Mouse (Mus musculus) liver, embryonic 13.5 days (tissue): ENCODE data around the gene Sorbs1. TPM values are rescaled to one million over a fixed set of nuclear protein-coding genes. Genes with fewer than 3 reads are reported as not detected.
A peak's percentile ranks its signal among the peaks of the same experiment; 100 is the strongest.

Experiments
- ATAC-seq: fragments of 200-750 bp; cut with Nextera tagmentation; 2 replicates; pipeline ENCODE4 v1.8.0; 2017; ENCODE audit warnings: low read depth, mild to moderate bottlenecking, moderate number of reproducible peaks, moderate library complexity
- DNase-seq: peaks from one replicate; pipeline ENCODE4 v3.0.0; 2022
- H3K27ac ChIP-seq: fragments of 300-500 bp; sonication (generic); 2 replicates; pipeline ENCODE4 v1.5.1; 2015; ENCODE audit warnings: moderate library complexity, mild to moderate bottlenecking, inconsistent platforms
- H3K27me3 ChIP-seq: fragments of 300-500 bp; sonication (generic); 2 replicates; pipeline ENCODE4 v1.6.1; 2015; ENCODE audit warnings: mild to moderate bottlenecking, inconsistent platforms
- H3K36me3 ChIP-seq: fragments of 300-500 bp; sonication (generic); 2 replicates; pipeline ENCODE4 v1.6.1; 2015; ENCODE audit warnings: mild to moderate bottlenecking, inconsistent platforms
- H3K4me1 ChIP-seq: fragments of 300-500 bp; sonication (generic); replicated peaks from 2 replicates; pipeline ENCODE4 v1.6.1; 2015; ENCODE audit warnings: inconsistent platforms
- H3K4me2 ChIP-seq: fragments of 300-500 bp; sonication (generic); 2 replicates; pipeline ENCODE4 v1.6.1; 2015; ENCODE audit warnings: inconsistent platforms, mild to moderate bottlenecking, moderate library complexity
- H3K4me3 ChIP-seq: fragments of 300-500 bp; sonication (generic); replicated peaks from 2 replicates; pipeline ENCODE4 v1.5.1; 2015; ENCODE audit warnings: mild to moderate bottlenecking, inconsistent platforms
- H3K9ac ChIP-seq: fragments of 300-500 bp; sonication (generic); 2 replicates; pipeline ENCODE4 v1.6.1; 2015; ENCODE audit warnings: mild to moderate bottlenecking, inconsistent platforms
- H3K9me3 ChIP-seq: fragments of 300-500 bp; sonication (generic); replicated peaks from 2 replicates; pipeline ENCODE4 v1.6.1; 2016; ENCODE audit warnings: inconsistent platforms
- WGBS: fragments of 180-500 bp; shearing (Covaris S2); methylation state at CpG from one replicate; pipeline ENCODE4 v1.1.7; 2015; ENCODE audit not compliant: insufficient replicate concordance; 5-methylcytosine and 5-hydroxymethylcytosine counted together
- polyA plus RNA-seq: library from polyadenylated mRNA; unstranded; fragments of >200 nt; fragmentation: Nextera tagmentation; extraction: Ambion mirVana; gene quantifications from 2 replicates; pipeline ENCODE4 v1.2.1, GENCODE M21; 2015

Sorbs1 gene
- polyA plus RNA-seq, 1 experiment from 2014 or later: 28.8 TPM

DNA sequence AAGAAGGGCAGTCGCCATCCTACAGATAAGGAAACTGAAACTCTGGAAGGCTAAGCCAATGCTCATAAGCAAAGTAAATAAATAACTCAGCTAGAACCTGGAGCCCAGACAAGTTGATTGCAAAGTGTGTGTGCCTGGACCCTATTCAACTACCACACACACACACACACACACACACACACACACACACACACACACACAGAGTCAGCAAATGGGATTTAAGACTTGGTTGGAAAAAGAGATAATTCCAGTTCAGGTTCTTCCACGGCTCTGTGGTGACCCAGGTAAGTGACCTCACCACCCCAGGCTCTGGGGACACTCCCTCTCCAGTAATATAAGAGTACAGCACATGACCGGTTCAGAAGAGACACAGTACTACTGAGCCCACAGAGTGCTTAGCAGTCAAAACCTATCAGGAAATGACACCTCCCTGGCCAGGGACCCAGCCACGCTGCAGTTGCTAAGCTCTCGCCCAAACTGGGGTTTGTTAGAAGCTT is 36.1 kb downstream of the Sorbs1 start:
- Histone ChIP-seq H3K27ac (no peak overlapping the region), H3K4me2 (no peak overlapping the region), H3K36me3 (no peaks in the 10 kb centered on the region), H3K4me1 (peaks cover 42% of the 10 kb centered on the region), H3K9ac (no peak overlapping the region), H3K4me3 (no peak overlapping the region), H3K27me3 (no peaks in the 10 kb centered on the region), H3K9me3 (no peaks in the 10 kb centered on the region)
- ATAC-seq: peak; percentile 42; the same call in 1 of the 2 replicates
- DNase-seq: no peak
- 28% methylated on average over 5 of the region's 5 CpGs for WGBS

DNA sequence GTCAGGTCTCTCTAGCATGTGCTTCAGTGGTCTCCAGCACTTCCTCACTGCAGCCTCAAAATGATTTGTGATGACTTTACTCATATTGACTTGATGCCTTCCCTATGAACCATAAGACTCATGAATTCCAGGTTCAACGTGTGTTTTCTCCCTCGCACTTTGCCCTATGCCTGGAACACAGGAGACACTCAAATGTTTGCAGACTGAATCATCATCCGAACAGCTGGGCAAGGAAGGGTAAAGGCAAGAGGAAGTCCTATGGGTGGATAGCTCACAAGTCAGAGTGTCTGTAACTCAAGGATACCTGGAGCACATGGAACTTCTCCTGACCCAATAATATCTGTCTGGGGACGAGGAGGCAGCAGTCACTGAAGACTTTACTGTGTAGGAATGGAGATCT is 37.1 kb downstream of the Sorbs1 start:
- Histone ChIP-seq H3K27me3 (no peaks in the 10 kb centered on the region), H3K4me1 (peaks cover 41% of the 10 kb centered on the region), H3K4me2 (no peak overlapping the region), H3K9me3 (no peaks in the 10 kb centered on the region), H3K27ac (no peak overlapping the region), H3K9ac (no peak overlapping the region), H3K36me3 (no peaks in the 10 kb centered on the region), H3K4me3 (no peak overlapping the region)
- 63% methylated on average over 4 of the region's 4 CpGs for WGBS
- DNase-seq (no peak), ATAC-seq (no peak)

DNA sequence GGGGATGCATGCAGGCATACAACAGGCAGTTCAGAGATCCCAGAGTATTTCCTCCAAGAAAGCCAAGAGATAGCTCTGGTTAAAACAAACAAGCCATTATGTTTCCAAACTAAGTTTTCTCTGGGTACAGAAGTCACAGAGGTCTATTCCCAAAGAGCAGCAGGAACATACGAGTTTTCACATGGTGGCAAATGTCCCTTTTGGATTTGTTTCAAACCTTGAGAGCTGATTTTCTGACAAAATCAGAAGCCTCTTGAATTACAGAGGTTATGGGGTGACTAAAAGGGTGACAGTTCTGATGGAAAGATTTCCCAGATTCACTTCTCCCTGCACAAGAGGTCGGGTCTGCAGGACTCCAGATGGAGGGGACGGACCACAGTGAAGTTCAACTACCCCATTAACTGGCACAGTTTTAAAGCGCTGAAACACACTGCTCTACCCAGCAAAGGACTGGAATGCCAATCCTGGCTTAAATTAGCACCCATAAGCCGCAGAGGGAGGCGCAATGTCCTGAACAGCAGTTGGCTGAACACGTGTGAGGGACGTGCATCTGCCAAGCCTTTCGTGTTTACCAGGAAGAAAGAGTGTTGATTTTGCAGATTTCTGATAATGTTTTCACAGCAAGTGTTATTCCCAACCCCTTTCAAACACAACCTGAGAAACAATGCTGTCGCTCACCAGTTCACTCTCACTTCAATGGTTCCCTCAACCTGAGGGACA is 41.9 kb downstream of the Sorbs1 start:
- Histone ChIP-seq H3K27me3 (no peaks in the 10 kb centered on the region), H3K9me3 (no peaks in the 10 kb centered on the region), H3K4me3 (no peak overlapping the region), H3K27ac (no peak overlapping the region), H3K36me3 (no peaks in the 10 kb centered on the region), H3K4me2 (no peak overlapping the region), H3K9ac (no peak overlapping the region), H3K4me1 (peaks cover 29% of the 10 kb centered on the region)
- no peak for DNase-seq
- 76% methylated on average over 10 of the region's 10 CpGs for WGBS
- ATAC-seq: no peak

DNA sequence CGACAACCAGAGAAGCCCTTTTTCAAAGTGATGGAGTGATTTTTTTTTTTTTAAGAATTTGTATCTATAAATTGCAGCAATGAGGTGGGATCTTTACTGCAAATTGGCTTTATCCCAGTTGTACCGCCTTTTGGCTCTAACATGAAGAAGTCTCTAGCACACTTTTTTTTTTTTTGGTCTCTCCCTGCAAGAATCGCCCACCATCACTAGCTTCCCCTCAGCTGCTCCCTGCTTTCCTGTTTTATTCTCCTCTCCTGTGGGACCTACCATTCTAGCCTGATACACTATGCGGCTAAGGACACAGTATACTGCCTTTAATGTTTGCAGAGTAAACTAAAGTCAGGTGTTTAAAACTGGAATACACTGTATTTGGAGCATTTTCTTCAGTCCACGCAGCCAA is 43.8 kb downstream of the Sorbs1 start:
- no peak overlapping the region for H3K9ac ChIP-seq
- H3K27ac ChIP-seq: no peak overlapping the region
- no peaks in the 10 kb centered on the region for H3K9me3 ChIP-seq
- no peak overlapping the region for H3K4me2 ChIP-seq
- H3K4me1 ChIP-seq: peaks cover 16% of the 10 kb centered on the region
- no peaks in the 10 kb centered on the region for H3K27me3 ChIP-seq
- WGBS: 81% methylated on average over 5 of the region's 5 CpGs
- no peak overlapping the region for H3K4me3 ChIP-seq
- DNase-seq (no peak), ATAC-seq (no peak)
- no peaks in the 10 kb centered on the region for H3K36me3 ChIP-seq

DNA sequence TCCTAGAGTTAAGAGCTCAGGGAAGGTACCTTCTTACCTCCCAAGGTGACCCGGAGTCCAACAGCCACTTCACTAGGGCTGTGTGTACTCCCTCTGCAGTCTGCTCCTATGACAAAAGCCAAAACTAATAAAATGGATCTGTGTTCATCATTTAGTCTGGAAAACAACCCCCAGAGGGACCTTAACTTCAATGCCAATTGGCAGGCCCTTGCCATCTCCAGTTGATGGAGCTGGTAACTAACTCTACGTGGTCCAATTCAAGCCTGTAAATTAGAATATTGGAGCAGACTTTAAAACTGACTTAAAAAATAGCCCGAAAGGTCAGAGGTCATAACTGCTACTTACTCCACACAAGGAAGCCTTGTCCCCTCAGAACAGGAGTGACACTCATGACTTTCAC is 45.3 kb downstream of the Sorbs1 start:
- H3K27ac ChIP-seq: no peak overlapping the region
- no peaks in the 10 kb centered on the region for H3K27me3 ChIP-seq
- no peaks in the 10 kb centered on the region for H3K36me3 ChIP-seq
- WGBS: 89% methylated on average over 3 of the region's 3 CpGs
- peaks cover 13% of the 10 kb centered on the region for H3K4me1 ChIP-seq
- no peak overlapping the region for H3K4me3 ChIP-seq
- no peak overlapping the region for H3K9ac ChIP-seq
- ATAC-seq: no peak
- DNase-seq: no peak
- H3K4me2 ChIP-seq: no peak overlapping the region
- no peaks in the 10 kb centered on the region for H3K9me3 ChIP-seq

DNA sequence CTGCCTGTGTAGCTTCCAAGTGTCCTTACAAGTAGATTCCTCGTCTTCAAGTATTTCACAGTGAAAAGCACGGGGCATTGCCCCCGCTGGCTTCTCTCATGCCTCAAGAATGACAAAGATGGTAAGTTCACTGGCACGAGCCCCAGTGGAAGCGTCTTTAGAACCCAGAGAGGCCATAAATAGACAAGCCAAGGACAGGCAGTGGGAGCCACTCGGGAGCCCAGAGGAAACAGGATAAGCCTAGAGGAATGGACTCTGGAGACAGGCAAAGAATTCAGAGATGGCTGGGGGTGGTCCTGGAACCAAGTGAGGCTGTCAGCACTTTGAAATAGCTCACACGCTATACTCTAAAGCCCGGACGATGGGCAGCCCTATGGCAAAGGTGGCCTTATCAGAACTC is 45.8 kb downstream of the Sorbs1 start:
- ATAC-seq (no peak), DNase-seq (no peak)
- Histone ChIP-seq H3K9me3 (no peaks in the 10 kb centered on the region), H3K4me1 (peaks cover 16% of the 10 kb centered on the region), H3K4me3 (no peak overlapping the region), H3K27ac (no peak overlapping the region), H3K9ac (no peak overlapping the region), H3K4me2 (no peak overlapping the region), H3K27me3 (no peaks in the 10 kb centered on the region), H3K36me3 (no peaks in the 10 kb centered on the region)
- WGBS: 82% methylated on average over 9 of the region's 9 CpGs

DNA sequence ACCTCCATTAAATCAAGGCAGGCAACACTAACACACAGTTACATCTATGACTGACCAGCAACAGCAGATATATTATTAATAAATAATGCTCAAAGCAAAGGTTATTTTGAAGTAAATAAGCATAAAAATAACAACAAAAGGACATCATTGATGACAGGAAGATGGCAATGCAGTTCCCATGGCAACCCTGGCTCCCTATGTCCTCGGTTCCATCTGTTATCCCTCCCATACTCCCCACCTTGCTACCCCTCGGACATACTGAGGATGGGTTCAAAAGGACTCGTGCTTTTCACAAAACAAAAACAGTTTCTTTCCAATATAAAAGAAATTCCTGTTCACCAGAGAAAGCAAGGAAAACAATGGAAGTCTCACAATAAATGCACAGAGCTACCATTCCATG is 48.2 kb downstream of the Sorbs1 start:
- H3K4me1 ChIP-seq: peaks cover 36% of the 10 kb centered on the region
- no peaks in the 10 kb centered on the region for H3K27me3 ChIP-seq
- H3K9ac ChIP-seq: no peak overlapping the region
- H3K4me2 ChIP-seq: no peak overlapping the region
- ATAC-seq (no peak), DNase-seq (no peak)
- no peak overlapping the region for H3K4me3 ChIP-seq
- 74% methylated on average over 3 of the region's 3 CpGs for WGBS
- H3K36me3 ChIP-seq: no peaks in the 10 kb centered on the region
- H3K9me3 ChIP-seq: no peaks in the 10 kb centered on the region
- no peak overlapping the region for H3K27ac ChIP-seq

DNA sequence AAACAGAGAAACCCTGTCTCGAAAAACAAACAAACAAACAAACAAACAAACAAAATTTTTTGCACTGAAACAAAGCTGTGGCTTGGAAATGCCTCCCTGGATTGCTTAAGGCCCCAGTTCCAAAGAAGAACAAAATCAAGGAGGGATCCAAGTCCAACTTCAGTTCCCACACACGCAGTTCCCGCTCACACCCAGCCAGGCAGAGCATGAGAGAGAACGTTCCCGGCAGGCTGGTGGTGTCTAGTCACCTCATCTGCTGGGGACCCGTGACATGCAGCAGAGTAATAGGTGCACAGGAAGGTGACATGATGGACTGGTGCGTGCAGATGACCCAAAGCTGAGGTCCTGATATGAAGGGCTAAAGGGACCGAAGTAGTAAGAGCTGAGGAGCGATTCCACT is 49.2 kb downstream of the Sorbs1 start:
- Histone ChIP-seq H3K4me2 (no peak overlapping the region), H3K27me3 (no peaks in the 10 kb centered on the region), H3K36me3 (no peaks in the 10 kb centered on the region), H3K9ac (no peak overlapping the region), H3K4me1 (peaks cover 32% of the 10 kb centered on the region), H3K4me3 (no peak overlapping the region), H3K9me3 (no peaks in the 10 kb centered on the region), H3K27ac (no peak overlapping the region)
- no peak for DNase-seq
- 85% methylated on average over 9 of the region's 9 CpGs for WGBS
- ATAC-seq: no peak

DNA sequence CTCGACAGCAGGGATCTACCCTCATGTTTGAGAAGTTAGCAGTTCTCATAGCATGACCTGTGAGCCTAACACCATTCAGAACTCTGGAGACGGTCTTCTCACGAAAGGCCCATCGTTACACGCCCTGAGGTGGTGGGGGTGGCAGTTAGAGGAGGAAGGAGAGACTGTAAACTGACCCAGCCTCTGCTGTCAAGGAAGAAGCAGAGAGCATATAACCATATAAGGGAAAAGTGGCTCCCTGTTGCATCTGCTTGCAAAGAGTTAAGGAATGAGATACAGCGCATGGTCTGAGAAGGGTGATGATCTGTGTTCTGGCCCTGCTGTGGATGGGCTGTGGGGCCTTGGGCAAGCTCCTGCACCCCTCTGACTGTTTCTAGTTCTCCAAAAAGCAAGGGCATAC is 50.7 kb downstream of the Sorbs1 start:
- 55% methylated on average over 6 of the region's 6 CpGs for WGBS

DNA sequence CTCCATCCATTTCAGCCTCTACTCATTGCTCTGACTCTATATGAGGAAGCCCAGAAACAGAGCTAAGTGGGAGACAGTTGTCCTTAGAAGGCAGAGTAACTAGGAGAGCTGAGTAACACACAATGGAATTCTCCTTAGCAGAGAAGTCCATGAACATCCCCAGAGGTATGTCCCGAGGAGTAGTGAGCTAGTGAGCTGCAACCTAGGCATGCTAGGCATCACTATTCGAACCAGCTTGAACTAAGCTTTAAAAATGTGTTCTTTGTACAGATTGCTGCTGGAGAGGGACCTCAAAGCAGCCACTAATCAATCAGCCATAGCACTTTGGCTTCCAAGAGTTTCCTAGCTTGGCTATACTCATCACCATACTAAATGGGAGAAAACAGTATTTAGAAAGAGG is 51.1 kb downstream of the Sorbs1 start:
- no peak for DNase-seq
- no peaks in the 10 kb centered on the region for H3K36me3 ChIP-seq
- no peak overlapping the region for H3K27ac ChIP-seq
- no peak overlapping the region for H3K4me3 ChIP-seq
- no peak for ATAC-seq
- WGBS: 80% methylated on average over 2 of the region's 2 CpGs
- no peaks in the 10 kb centered on the region for H3K27me3 ChIP-seq
- no peak overlapping the region for H3K4me2 ChIP-seq
- H3K4me1 ChIP-seq: peaks cover 31% of the 10 kb centered on the region
- no peaks in the 10 kb centered on the region for H3K9me3 ChIP-seq
- H3K9ac ChIP-seq: no peak overlapping the region

More for the DNA sequence above, 50.7 kb downstream of the Sorbs1 start:
- DNase-seq (no peak), ATAC-seq (no peak)
- H3K4me2 ChIP-seq: no peak overlapping the region
- no peak overlapping the region for H3K27ac ChIP-seq
- no peak overlapping the region for H3K4me3 ChIP-seq
- no peaks in the 10 kb centered on the region for H3K36me3 ChIP-seq
- H3K9ac ChIP-seq: no peak overlapping the region
- no peaks in the 10 kb centered on the region for H3K27me3 ChIP-seq
- no peaks in the 10 kb centered on the region for H3K9me3 ChIP-seq
- peaks cover 31% of the 10 kb centered on the region for H3K4me1 ChIP-seq

DNA sequence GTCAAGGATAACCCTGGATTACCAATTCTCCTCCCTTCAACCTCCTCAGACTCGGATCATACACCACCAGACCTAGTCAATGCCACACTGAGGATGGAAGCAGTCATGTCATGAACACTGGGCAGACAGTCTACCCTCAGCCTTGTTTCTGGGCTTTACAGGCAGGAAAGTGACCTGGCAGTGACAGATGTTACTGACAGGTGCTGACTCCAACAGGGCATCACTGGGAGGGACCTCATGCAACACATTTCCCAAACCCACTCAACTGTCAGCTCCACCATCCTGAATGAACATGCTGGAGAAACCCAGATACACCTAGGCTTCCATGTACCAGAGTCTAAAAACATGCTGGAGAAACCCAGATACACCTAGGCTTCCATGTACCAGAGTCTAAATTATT is 51.9 kb downstream of the Sorbs1 start:
- H3K4me1 ChIP-seq: peaks cover 31% of the 10 kb centered on the region
- 77% methylated on average over 1 of the region's 1 CpGs for WGBS
- H3K9ac ChIP-seq: no peak overlapping the region

DNA sequence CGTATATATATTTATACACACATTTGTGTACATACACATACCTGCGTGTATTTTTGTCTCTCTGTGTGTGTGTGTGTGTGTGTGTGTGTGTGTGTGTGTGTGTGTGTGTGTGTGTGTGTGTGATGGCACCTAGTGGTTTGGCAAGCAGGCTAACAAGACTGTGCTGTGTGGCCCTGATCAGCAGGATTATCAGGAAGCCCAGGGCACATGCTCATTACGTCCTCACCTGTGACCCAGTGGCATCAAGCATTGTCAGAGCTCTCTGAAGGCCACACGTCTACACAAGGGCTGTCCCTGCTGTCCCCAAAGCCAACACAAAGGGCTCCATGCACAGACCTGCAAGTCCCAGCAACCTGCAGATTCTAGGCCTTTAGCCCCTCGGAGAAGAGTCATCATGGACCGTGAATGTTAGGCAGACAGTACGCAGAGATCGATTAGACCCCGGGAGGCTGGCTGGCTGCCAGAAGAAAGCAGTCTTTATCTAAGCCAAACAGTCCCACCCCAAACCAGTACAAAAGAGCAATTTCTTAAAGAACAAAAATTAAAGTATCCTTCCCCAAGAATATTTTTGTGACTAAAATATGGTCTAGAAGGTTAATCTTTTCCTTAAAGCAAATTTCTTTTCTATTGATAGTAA is 52.6 kb downstream of the Sorbs1 start:
- no peak overlapping the region; the same call in 1 of the 2 replicates for H3K9ac ChIP-seq
- peak; percentile 66 for ATAC-seq
- WGBS: 30% methylated on average over 9 of the region's 9 CpGs

More for the DNA sequence above, 51.9 kb downstream of the Sorbs1 start:
- H3K4me2 ChIP-seq: no peak overlapping the region
- no peak overlapping the region for H3K4me3 ChIP-seq
- no peak overlapping the region for H3K27ac ChIP-seq
- H3K36me3 ChIP-seq: no peaks in the 10 kb centered on the region
- ATAC-seq (no peak), DNase-seq (no peak)
- H3K9me3 ChIP-seq: no peaks in the 10 kb centered on the region
- no peaks in the 10 kb centered on the region for H3K27me3 ChIP-seq

More for the DNA sequence above, 52.6 kb downstream of the Sorbs1 start:
- Histone ChIP-seq H3K27ac (no peak overlapping the region), H3K4me2 (peak overlapping the region; percentile 28; the same call in 1 of the 2 replicates), H3K36me3 (no peaks in the 10 kb centered on the region), H3K27me3 (no peaks in the 10 kb centered on the region), H3K4me1 (peaks cover 36% of the 10 kb centered on the region), H3K4me3 (no peak overlapping the region), H3K9me3 (no peaks in the 10 kb centered on the region)
- peak; percentile 21 for DNase-seq
